Mouse (Mus musculus): ENCODE results near the gene Lcp2.

DNA sequence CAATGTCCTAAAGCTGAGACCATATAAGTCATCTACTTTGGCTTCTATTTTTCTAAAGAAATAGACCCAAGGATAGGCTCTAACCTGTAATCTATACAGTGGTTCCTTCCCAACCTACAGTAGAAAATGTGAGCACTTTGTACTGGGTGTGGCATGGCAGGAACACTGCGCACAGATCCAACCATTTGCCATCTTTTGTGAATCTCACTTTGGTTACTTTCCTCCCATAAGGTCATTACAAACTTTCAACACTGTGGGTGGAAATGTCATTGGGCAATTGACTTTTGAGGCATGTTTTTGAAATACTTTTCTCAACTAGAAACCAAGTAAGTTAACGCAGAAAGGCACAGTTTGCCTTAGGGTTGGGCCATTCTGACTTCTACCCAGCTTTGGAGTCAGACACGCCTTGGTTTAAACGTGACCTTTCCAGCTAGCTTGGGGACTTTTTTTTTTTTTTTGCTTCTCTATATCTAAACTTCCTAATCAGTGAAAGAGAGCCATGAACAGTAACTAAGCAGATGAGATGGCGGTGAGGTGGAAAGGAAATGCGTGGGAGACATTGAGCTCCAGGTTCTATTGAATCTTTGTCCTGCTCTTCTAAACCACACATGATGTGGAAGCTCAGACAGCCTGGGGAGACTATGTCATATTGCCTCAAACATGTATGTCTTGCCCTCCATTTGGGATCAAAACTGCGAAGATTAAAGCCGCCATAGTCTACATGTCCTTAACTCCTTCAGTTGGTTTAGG is 1.8 kb downstream of the Lcp2 start:
- no peak for TF ChIP-seq CTCF (IDR thresholded peaks at IDR 0.05; ENCODE audit: borderline replicate concordance, insufficient read depth, low read length)
- no peak for TF ChIP-seq POLR2A (IDR thresholded peaks at IDR 0.05; ENCODE audit: low read depth, low read length)

Measured in embryonic fibroblast, embryonic 13.5 days (primary cell).